Mouse (Mus musculus): ENCODE results near the gene Reep3.

Gene Reep3

GRCm38 (mm10) chr10:66968541-66968940 lies 128.2 kb downstream of the Reep3 start:
- DNase-seq: no peak

GRCm38 (mm10) chr10:66966391-66967109 lies 130.2 kb downstream of the Reep3 start:
- DNase-seq: peak; percentile 49

- DNase-seq: no peak
Measured at GRCm38 (mm10) chr10:66960136-66960535, 136.6 kb downstream of the Reep3 start.
